Mouse (Mus musculus) spleen, adult 2 months (tissue): ENCODE measurements at regions not wholly inside any gene's neighbourhood (a gene's known extent, or its start where the extent isn't known, plus 50 kb on each side); places are given as distances from the start of the nearest gene placed in this dataset.

ENCODE experiments used
- DNase-seq, 2 experiments: peaks; one replicate each; pipeline versions ENCODE4 v3.0.0 to v3.0.0-alpha.2; 2012 to 2021; ENCODE audit warnings: low spot score in 2 of 2, low read depth in 1 of 2
- H3K27ac ChIP-seq: fragments of 200-500 bp; 2 replicates; pipeline ENCODE4 v1.5.1; 2012; ENCODE audit warnings: low read length, inconsistent platforms; ENCODE audit not compliant: insufficient read depth
- H3K27me3 ChIP-seq: fragments of 200-500 bp; 2 replicates; pipeline ENCODE4 v1.6.1; 2012; ENCODE audit warnings: mild to moderate bottlenecking, moderate library complexity, low read length, inconsistent platforms; ENCODE audit not compliant: control insufficient read depth, insufficient read depth
- H3K36me3 ChIP-seq: fragments of 200-500 bp; 2 replicates; pipeline ENCODE4 v1.6.1; 2012; ENCODE audit warnings: mild to moderate bottlenecking, low read length, inconsistent platforms; ENCODE audit not compliant: control insufficient read depth, insufficient read depth
- H3K4me1 ChIP-seq: fragments of 200-500 bp; 2 replicates; pipeline ENCODE4 v1.6.1; 2011; ENCODE audit warnings: inconsistent platforms; ENCODE audit not compliant: control insufficient read depth, insufficient read depth, insufficient read length
- H3K4me3 ChIP-seq: fragments of 200-500 bp; 2 replicates; pipeline ENCODE4 v1.5.1; 2011; ENCODE audit warnings: mild to moderate bottlenecking, inconsistent platforms; ENCODE audit not compliant: insufficient read depth, insufficient read length; ENCODE audit errors: extremely low read depth
- CTCF ChIP-seq: fragments of 200-500 bp; IDR thresholded peaks from 2 replicates; pipeline ENCODE4 v1.5.1; 2011; ENCODE audit warnings: mild to moderate bottlenecking, inconsistent platforms; ENCODE audit not compliant: insufficient read depth, insufficient read length, insufficient replicate concordance; ENCODE audit errors: extremely low read depth
- POLR2A ChIP-seq: fragments of 200-500 bp; IDR thresholded peaks from 2 replicates; pipeline ENCODE4 v1.6.1; 2011; ENCODE audit warnings: low read depth, low read length, inconsistent platforms
- WGBS: fragments of 180-500 bp; shearing (Covaris S2); methylation state at CpG from one replicate; pipeline ENCODE4 v1.1.7; 2018; 5-methylcytosine and 5-hydroxymethylcytosine counted together

GRCm38 (mm10) chr17:45882682-45883081, 149.0 kb upstream of the 1600014C23Rik start:
- Histone ChIP-seq H3K4me1 (no peaks in the 10 kb centered on the region), H3K36me3 (no peaks in the 10 kb centered on the region), H3K27me3 (no peaks in the 10 kb centered on the region), H3K27ac (no peak overlapping the region), H3K4me3 (no peak overlapping the region)
- TF ChIP-seq POLR2A: no peak
- 63% methylated on average over 3 of the region's 3 CpGs for WGBS
- DNase-seq: no peak

DNA sequence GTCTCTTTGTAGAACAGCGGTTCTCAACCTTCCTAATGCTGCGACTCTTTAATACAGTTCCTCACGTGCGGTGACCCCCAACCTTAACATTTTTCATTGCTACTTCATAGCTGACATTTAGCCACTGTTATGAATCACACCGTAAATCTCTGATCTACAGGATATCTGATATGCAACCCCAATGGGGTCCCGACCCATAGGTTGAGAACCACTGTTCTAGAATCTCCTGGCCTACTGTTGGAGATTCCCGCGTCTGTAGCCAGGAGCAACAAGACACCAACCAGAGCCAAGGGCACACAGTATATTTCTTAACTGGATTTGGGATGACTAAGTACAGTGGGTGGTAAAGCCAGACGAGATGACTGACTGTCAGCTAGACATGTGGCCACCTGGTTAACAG, 147.6 kb upstream of the 1600014C23Rik start:
- Histone ChIP-seq H3K27ac (no peak overlapping the region), H3K36me3 (no peaks in the 10 kb centered on the region), H3K4me3 (no peak overlapping the region), H3K27me3 (no peaks in the 10 kb centered on the region), H3K4me1 (no peaks in the 10 kb centered on the region)
- 94% methylated on average over 9 of the region's 9 CpGs for WGBS
- TF ChIP-seq POLR2A (no peak), CTCF (no peak)
- DNase-seq: no peak

GRCm38 (mm10) chr17:45880761-45881160, 147.1 kb upstream of the 1600014C23Rik start:
- TF ChIP-seq CTCF (no peak), POLR2A (no peak)
- Histone ChIP-seq H3K36me3 (no peaks in the 10 kb centered on the region), H3K4me3 (no peak overlapping the region), H3K27me3 (no peaks in the 10 kb centered on the region), H3K4me1 (no peaks in the 10 kb centered on the region), H3K27ac (no peak overlapping the region)
- DNase-seq: no peak
- 80% methylated on average over 6 of the region's 6 CpGs for WGBS

DNA sequence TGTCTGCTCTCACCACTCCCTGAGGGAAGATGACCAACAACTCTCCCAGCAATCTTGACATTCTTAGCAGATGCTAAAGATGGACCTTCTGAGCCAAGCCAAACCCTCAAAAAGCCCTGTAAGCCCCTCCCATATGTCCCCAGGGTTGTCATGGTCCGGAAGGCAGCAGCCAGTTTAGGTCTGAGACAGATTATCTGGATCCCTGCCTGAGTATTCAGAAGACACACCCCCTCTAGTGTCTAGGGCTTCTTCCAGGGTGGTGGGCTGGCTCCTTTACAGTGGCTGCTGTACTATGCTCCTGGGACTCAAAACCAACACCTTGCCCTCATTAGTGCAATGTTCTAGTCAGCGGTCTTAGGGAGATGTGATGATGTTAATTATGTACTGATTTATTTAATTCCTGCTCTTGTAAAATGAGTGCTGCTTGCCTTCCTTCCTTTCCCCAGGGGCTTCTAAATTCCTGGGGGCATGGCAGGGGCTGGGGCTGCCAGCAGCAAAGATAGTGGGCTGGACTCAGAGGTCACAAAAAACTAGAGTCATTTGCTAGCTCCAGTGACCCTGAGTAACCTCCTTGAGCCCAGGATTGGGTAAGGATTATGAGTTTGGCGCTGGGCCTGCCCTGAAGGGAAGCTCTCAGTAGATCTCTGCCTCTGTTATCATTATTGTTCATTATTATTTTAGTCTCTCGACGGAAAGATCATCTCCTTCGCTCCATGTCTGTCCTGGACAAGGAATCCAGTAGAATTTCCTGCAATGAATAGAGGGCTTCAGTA, 146.0 kb upstream of the 1600014C23Rik start:
- no peak for DNase-seq
- H3K27me3 ChIP-seq: no peaks in the 10 kb centered on the region
- TF ChIP-seq CTCF (no peak), POLR2A (no peak)
- H3K36me3 ChIP-seq: no peaks in the 10 kb centered on the region
- H3K4me1 ChIP-seq: no peaks in the 10 kb centered on the region
- no peak overlapping the region for H3K27ac ChIP-seq
- H3K4me3 ChIP-seq: no peak overlapping the region
- 86% methylated on average over 6 of the region's 6 CpGs for WGBS

DNA sequence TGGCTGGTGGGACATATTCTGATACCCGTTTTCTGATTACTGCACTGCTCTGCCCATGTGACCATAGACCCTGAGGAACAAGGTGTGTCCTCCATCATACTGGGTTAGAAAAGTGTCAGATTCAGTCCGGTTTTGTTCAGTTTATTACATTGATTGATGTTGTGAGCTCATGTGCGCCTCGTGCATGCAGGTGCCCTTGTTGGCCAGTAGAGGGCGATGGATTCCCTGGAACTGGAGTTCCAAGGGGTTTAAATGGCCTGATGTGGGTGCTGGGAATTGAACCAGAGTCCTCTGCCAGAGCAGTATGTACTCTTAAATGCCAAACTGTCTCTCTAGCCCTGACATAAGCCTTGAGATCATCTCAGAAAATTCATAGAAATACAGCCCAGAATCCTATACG, 144.8 kb upstream of the 1600014C23Rik start:
- peaks cover 1% of the 10 kb centered on the region; the same call in 1 of the 2 replicates for H3K27me3 ChIP-seq
- 87% methylated on average over 6 of the region's 6 CpGs for WGBS
- TF ChIP-seq POLR2A (no peak), CTCF (no peak)

DNA sequence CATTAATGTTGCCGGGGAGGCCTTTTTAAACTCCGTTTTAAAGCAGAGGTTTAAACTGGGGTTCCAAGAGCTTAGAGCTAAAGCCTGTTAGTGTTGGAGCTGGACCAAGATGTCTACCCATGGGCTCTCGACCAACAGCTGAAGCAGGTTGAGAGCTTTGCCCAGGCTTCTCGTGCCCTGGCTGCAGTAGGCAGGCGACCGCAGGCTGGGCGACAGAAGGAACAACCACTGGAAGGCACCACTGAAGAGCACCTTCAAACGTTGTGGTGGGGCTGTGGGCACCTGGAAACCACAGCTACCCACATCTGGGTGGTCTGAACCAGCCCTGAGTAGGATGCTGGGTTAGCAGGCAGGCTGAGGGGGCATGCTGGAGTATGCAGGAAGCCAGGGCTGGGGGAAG, 141.7 kb upstream of the 1600014C23Rik start:
- H3K27me3 ChIP-seq: peaks cover 4% of the 10 kb centered on the region
- no peaks in the 10 kb centered on the region for H3K36me3 ChIP-seq
- TF ChIP-seq CTCF (no peak), POLR2A (no peak)
- 58% methylated on average over 8 of the region's 8 CpGs for WGBS
- no peak for DNase-seq
- H3K4me1 ChIP-seq: no peaks in the 10 kb centered on the region
- H3K4me3 ChIP-seq: no peak overlapping the region
- no peak overlapping the region for H3K27ac ChIP-seq

More for the DNA sequence above, 144.8 kb upstream of the 1600014C23Rik start:
- Histone ChIP-seq H3K4me3 (no peak overlapping the region), H3K36me3 (no peaks in the 10 kb centered on the region), H3K4me1 (no peaks in the 10 kb centered on the region), H3K27ac (no peak overlapping the region)
- no peak for DNase-seq

DNA sequence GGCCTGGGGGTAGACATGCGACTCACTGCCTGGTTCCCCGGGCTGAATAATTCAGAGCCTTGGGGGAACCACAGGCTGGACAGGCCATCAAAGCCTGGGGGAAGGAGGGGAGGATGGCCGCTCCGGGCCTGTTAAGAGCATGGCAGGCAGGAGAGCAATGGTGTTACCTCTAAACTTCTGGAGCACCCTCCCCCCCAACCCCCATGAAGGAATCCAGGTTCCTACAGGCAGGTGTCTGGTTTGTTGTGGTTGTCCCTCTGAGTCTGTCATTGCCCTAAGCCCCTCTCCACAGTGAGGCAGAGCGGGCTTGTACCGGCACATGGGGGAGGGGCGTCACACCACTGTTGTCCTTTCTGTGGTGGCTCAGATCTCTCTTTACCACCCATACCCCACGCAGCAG, 140.4 kb upstream of the 1600014C23Rik start:
- no peak overlapping the region for H3K4me3 ChIP-seq
- TF ChIP-seq POLR2A: no peak
- H3K36me3 ChIP-seq: no peaks in the 10 kb centered on the region
- no peak overlapping the region for H3K27ac ChIP-seq
- no peak for DNase-seq
- H3K27me3 ChIP-seq: peaks cover 4% of the 10 kb centered on the region
- no peaks in the 10 kb centered on the region for H3K4me1 ChIP-seq
- WGBS: 58% methylated on average over 8 of the region's 8 CpGs
